Mouse (Mus musculus) heart, postnatal 0 days (tissue): ENCODE data around the gene Olfr1396. TPM values are rescaled to one million over a fixed set of nuclear protein-coding genes. Genes with fewer than 3 reads are reported as not detected.

Source experiments
- ATAC-seq: fragments of 200-750 bp; cut with Nextera tagmentation; 2 replicates; pipeline ENCODE4 v1.8.0; 2017; ENCODE audit warnings: low read depth, moderate number of reproducible peaks, moderate library complexity; ENCODE audit not compliant: insufficient read depth
- DNase-seq: peaks from one replicate; pipeline ENCODE4 v3.0.0-alpha.2; 2016; ENCODE audit warnings: low spot score
- H3K27ac ChIP-seq: fragments of 300-500 bp; sonication (generic); 2 replicates; pipeline ENCODE4 v1.5.1; 2014; ENCODE audit warnings: low read depth, mild to moderate bottlenecking
- H3K27me3 ChIP-seq: fragments of 300-500 bp; sonication (generic); 2 replicates; pipeline ENCODE4 v1.6.1; 2014; ENCODE audit warnings: low read length, mixed read lengths; ENCODE audit not compliant: control insufficient read depth, insufficient read depth
- H3K36me3 ChIP-seq: fragments of 300-500 bp; sonication (generic); replicated peaks from 2 replicates; pipeline ENCODE4 v1.6.1; 2014; ENCODE audit warnings: low read length, mixed read lengths; ENCODE audit not compliant: control insufficient read depth, insufficient read depth
- H3K4me1 ChIP-seq: fragments of 300-500 bp; sonication (generic); 2 replicates; pipeline ENCODE4 v1.6.1; 2014; ENCODE audit warnings: antibody characterized with exemption; ENCODE audit not compliant: control insufficient read depth, insufficient read depth
- H3K4me2 ChIP-seq: fragments of 300-500 bp; sonication (generic); 2 replicates; pipeline ENCODE4 v1.6.1; 2014; ENCODE audit warnings: low read depth, mild to moderate bottlenecking, low read length, moderate library complexity
- H3K4me3 ChIP-seq: fragments of 300-500 bp; sonication (generic); 2 replicates; pipeline ENCODE4 v1.5.1; 2014; ENCODE audit warnings: low read depth, low read length
- H3K9ac ChIP-seq: fragments of 300-500 bp; sonication (generic); replicated peaks from 2 replicates; pipeline ENCODE4 v1.6.1; 2014; ENCODE audit warnings: low read depth, low read length, mixed read lengths
- H3K9me3 ChIP-seq: fragments of 300-500 bp; sonication (generic); replicated peaks from 2 replicates; pipeline ENCODE4 v1.6.1; 2016; ENCODE audit warnings: low read length; ENCODE audit not compliant: control insufficient read depth
- CTCF ChIP-seq: IDR thresholded peaks from 2 replicates; pipeline ENCODE4 v1.5.1; 2016; ENCODE audit warnings: antibody characterized with exemption, control low read depth, low read depth
- EP300 ChIP-seq: IDR thresholded peaks from 2 replicates; pipeline ENCODE4 v1.6.1; 2016; ENCODE audit warnings: antibody characterized with exemption, low read depth
- WGBS: fragments of 180-500 bp; shearing (Covaris S2); extraction: QIAGEN DNeasy Blood & Tissue Kit; methylation state at CpG from one replicate; pipeline ENCODE4 v1.1.7; 2014; 5-methylcytosine and 5-hydroxymethylcytosine counted together
- polyA plus RNA-seq: library from polyadenylated mRNA; unstranded; fragments of >200 nt; fragmentation: Nextera tagmentation; extraction: Ambion mirVana; gene quantifications from 2 replicates; pipeline ENCODE4 v1.2.1, GENCODE M21; 2015
- total RNA-seq: library from RNA; depleted of rRNA; stranded (reverse); fragments of >200 nt; gene quantifications from 2 replicates; pipeline ENCODE4 v1.2.3, GENCODE M21; 2014; ENCODE audit warnings: low replicate concordance

The Olfr1396 gene
- total and polyA plus RNA-seq, 2 experiments from 2014 or later: 0.59 to 20.3 TPM

GRCm38 (mm10) chr11:49093861-49094660 is 20.6 kb downstream of the Olfr1396 start:
- Histone ChIP-seq H3K9ac (no peak overlapping the region), H3K27ac (peak overlapping the region; percentile 36; the same call in 1 of the 2 replicates), H3K4me3 (no peak overlapping the region), H3K27me3 (no peaks in the 10 kb centered on the region), H3K4me1 (no peaks in the 10 kb centered on the region), H3K9me3 (no peaks in the 10 kb centered on the region), H3K36me3 (no peaks in the 10 kb centered on the region), H3K4me2 (no peak overlapping the region)
- ATAC-seq: no peak
- WGBS: 75% methylated on average over 6 of the region's 6 CpGs
- TF ChIP-seq EP300 (no peak), CTCF (no peak)
- no peak for DNase-seq

DNA sequence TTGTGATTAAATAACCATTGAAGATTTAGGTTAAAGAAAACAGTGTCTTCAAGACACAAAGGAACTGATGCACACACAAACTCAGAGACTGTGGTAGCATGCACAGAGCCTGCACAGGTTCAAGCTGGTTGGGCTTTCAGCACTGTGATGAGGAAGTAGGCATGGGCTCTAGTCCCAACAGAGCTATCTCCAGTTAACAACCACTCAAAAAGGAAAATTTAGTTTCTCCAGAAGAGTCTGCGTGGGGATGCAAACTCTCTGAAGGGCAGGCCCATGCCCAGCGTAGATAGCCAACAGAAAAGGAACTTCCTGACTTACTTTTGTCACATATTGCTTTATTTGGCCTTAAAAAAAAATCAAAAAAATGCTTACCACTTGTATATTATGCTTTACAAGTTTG is 21.9 kb downstream of the Olfr1396 start:
- ATAC-seq: no peak
- H3K27me3 ChIP-seq: no peaks in the 10 kb centered on the region
- H3K4me1 ChIP-seq: no peaks in the 10 kb centered on the region
- H3K4me2 ChIP-seq: no peak overlapping the region
- DNase-seq: no peak
- H3K27ac ChIP-seq: no peak overlapping the region
- H3K36me3 ChIP-seq: no peaks in the 10 kb centered on the region
- H3K9ac ChIP-seq: no peak overlapping the region
- WGBS: 63% methylated on average over 2 of the region's 2 CpGs
- no peaks in the 10 kb centered on the region for H3K9me3 ChIP-seq
- no peak for TF ChIP-seq CTCF
- TF ChIP-seq EP300: no peak
- no peak overlapping the region for H3K4me3 ChIP-seq

DNA sequence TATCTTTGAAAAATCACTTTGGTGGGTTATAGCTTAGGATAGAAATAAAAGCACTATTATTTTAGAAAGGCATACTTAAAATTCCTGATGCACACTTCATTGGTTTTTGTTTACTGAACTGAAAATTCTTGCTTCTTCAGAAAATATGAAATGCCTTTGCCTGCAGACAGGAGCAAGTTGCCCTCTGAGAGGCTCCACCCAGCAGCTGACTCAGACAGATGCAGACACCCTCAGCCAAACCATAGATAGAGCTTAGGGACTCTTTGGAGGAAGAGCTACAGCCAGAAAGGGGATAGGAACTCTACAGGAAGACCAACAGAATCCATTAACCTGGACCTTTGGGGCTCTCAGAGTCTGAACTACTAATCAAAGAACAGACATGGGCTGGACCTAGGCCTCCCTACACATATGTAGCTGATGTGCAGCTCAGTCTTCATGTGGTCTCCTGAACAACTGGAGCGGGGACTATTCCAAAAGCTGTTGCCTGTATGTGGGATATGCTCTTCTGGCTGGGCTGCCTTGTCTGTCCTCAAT is 22.6 kb downstream of the Olfr1396 start:
- no peak for DNase-seq
- ATAC-seq: no peak
- no peaks in the 10 kb centered on the region for H3K4me1 ChIP-seq
- H3K27me3 ChIP-seq: no peaks in the 10 kb centered on the region
- TF ChIP-seq EP300 (no peak), CTCF (no peak)
- 91% methylated on average over 1 of the region's 1 CpGs for WGBS
- H3K4me3 ChIP-seq: no peak overlapping the region
- no peak overlapping the region for H3K9ac ChIP-seq
- no peak overlapping the region for H3K27ac ChIP-seq
- no peaks in the 10 kb centered on the region for H3K9me3 ChIP-seq
- H3K4me2 ChIP-seq: no peak overlapping the region
- H3K36me3 ChIP-seq: no peaks in the 10 kb centered on the region

DNA sequence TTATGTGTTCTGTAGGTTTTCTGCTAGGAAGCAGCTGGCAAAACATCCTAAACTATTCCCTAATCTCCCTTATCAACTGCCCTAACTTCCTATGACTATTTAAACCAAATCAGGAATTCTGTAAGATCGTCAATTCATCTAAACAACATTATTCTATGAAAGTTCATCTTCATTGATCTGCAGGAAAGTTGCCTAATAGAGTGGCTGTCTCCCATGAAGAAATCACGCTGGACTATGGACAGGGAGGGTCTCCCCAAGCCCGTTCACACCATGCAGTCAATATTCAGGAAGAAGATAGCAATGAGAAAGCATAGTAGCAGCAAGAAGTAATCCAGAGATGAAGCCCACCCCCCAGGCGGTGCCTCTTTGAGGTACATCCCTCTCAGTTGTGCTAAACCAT is 23.5 kb downstream of the Olfr1396 start:
- WGBS: 52% methylated on average over 4 of the region's 4 CpGs
- Histone ChIP-seq H3K36me3 (no peaks in the 10 kb centered on the region), H3K9ac (no peak overlapping the region), H3K9me3 (no peaks in the 10 kb centered on the region), H3K4me1 (no peaks in the 10 kb centered on the region), H3K4me3 (no peak overlapping the region), H3K27me3 (no peaks in the 10 kb centered on the region), H3K27ac (no peak overlapping the region), H3K4me2 (no peak overlapping the region)
- no peak for ATAC-seq
- no peak for TF ChIP-seq EP300
- no peak for TF ChIP-seq CTCF
- no peak for DNase-seq

DNA sequence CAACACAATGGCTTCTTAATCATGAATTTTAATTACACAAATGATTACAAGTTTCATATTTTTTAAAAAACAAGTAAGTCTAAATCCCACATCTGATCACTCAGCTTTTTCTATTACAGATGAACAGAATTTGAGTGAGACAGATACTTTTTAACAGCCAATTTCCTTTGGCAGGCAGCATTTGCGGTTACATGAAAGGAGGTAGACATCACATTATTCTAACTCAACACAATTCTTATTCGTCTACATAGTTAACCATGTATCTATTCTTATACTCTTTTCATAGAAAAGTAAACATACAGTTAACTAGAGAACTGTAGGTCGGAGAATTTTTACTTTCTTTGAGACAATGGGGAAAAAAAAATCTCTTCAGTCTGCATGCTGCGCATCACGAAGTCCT is 24.1 kb downstream of the Olfr1396 start:
- DNase-seq (no peak), ATAC-seq (no peak)
- Histone ChIP-seq H3K9ac (no peak overlapping the region), H3K27ac (no peak overlapping the region), H3K4me3 (no peak overlapping the region), H3K9me3 (no peaks in the 10 kb centered on the region), H3K4me2 (no peak overlapping the region), H3K4me1 (no peaks in the 10 kb centered on the region), H3K36me3 (no peaks in the 10 kb centered on the region), H3K27me3 (no peaks in the 10 kb centered on the region)
- no peak for TF ChIP-seq EP300
- TF ChIP-seq CTCF: no peak
- 82% methylated on average over 5 of the region's 5 CpGs for WGBS
